Mouse (Mus musculus) retina, embryonic 14.5 days (tissue): Measurements from ENCODE around the gene Gm47289.

Source experiments
- DNase-seq: peaks from one replicate; pipeline ENCODE4 v3.0.0-alpha.2; 2015; ENCODE audit warnings: low spot score

Gm47289 gene

DNA sequence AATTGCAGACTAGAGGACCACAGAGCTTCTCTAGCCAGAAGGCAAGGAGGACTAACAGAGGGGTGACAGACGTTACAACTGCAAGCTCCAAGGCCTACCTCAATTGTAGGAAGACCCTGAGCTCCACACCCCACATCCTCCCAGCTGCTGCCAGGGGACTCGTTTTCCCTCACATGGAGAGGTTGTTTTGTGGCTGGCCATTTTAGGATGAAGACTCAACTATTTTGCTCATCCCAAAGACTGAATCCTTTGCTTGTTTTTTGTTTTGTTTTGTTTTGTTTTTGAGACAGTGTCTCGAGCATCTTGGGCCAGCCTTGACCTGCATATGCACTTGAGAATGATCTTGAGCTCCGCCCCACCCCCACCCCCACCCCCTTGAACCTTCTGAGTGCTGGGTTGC lies at the start of gene Gm47289:
Gene Gm47289, plus strand, starts transcription at position 301 of the 400 bp plus-strand sequence.
- DNase-seq = no peak

DNA sequence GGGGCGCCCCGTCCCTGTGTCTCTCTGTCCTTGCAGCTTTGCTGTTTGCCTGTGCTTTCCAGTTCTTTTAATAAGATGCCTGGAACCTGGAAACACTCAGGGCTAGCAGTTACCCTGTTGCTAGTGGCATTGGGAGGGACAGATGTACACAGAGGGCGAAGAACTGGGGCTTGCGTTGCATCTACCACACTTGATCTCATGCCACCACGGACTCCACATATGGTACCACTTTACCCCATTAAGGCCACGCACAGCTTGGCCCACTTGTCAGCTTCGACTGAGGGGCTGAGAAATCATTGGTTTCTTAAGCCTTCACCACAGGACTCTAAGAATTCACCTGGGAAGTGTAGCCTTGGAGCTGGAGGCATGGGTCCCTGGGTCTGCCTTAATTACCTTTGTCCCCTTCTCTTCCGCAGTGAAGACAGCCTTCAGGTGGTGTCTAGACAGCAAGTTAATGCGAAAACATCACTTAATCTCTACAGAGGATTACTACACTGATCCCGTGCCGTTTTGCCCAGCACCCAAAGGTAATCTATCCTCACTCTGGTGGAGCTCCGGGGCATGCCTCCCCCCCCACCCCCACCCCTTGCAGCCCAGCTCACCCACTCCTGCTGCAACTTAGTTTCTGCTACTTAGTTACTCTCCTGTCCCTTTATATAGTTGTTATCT lies 49.1 kb upstream of the Gm47289 start:
- DNase-seq = no peak

DNA sequence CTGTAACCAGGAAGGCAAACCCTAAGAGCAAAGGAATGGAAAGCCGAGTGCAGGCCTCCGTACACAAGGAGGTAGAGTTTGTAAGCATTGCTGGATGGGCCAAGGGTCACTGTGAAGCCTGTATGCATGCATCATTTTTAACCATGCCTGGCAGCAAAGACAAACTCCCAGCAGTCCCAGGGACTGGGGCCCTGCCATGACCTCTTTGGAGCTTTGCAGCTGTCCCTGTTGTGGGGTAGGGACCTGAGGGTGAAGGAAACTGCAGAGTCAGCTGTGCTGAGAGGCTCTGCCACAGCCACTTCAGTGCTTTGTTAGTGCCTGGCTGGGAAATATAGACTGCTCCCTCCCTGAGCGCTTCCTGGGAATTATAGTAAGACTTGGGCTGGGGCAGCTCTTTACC lies 48.3 kb upstream of the Gm47289 start:
- DNase-seq = peak; percentile 55

DNA sequence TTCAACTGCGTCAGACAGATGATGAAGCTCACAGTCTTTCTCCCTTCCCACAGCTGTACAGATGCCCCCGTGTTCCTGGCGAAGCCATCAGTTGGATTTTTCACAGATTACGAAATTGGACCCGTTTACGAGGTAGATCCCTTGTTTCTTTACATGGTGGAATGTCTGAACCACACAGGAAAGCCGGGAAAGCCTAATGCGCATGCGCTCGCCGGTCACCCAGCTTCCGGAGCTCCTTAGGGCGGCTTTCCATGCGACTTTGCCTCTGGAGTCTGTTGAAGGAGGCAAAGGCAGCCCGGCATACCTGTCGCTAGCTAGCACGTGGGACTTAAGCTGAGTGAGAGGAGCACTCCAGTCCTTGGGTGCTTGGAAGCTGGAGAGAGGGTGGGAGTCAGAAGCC lies 44.0 kb upstream of the Gm47289 start:
- DNase-seq = no peak

DNA sequence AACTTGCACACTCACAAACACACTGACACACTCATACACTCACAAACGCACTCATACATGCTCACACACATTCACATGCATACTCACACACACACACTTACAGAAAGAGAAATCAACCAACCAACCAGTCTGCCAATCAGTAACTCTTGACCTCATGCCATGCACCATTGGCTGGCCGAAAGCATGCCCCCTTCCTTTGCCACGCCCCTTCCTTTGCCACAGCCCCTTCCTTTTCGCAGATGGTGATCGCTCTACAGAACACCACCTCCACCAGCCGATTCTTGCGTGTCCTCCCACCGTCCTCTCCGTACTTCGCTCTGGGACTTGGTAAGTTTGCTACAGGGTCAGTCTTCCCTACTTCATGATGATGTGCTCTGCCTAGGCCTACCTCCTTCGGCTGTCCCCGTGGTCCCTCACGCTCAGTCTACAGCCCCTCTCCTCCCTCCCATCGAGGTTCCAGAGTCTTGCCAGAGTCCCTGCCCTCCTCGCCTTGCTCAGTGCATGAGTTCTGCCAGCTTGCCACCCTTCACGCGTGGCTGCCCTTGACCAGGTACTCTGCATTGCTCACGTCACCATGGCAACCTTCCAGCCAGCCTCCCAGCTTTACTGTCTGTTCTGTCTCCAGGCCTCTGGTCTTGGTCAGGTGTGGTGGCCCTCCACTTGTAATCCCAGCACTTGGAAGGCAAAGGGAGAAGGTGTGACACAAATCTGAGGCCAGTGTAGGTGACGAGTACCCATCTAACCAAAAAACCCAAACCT lies 39.4 kb upstream of the Gm47289 start:
- no peak for DNase-seq

DNA sequence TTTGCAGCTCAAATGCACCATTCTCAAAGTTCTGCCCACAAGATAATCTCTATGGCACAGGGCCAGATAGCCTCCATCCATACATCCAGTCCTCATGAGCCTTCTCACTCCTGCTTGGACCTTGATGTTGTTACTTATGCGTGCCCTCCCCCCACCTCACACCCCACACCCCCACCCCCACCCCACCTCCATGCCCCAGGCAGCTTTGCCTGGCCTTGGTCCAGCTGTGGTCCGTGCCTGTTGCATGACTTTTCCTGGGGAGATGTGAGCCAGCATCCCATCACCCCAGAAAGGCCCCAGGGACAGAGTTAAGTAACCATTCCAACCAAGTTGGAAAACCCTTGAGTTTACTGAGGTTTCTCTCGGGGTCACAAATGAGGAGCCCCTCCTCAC lies 38.8 kb upstream of the Gm47289 start:
- DNase-seq = no peak

DNA sequence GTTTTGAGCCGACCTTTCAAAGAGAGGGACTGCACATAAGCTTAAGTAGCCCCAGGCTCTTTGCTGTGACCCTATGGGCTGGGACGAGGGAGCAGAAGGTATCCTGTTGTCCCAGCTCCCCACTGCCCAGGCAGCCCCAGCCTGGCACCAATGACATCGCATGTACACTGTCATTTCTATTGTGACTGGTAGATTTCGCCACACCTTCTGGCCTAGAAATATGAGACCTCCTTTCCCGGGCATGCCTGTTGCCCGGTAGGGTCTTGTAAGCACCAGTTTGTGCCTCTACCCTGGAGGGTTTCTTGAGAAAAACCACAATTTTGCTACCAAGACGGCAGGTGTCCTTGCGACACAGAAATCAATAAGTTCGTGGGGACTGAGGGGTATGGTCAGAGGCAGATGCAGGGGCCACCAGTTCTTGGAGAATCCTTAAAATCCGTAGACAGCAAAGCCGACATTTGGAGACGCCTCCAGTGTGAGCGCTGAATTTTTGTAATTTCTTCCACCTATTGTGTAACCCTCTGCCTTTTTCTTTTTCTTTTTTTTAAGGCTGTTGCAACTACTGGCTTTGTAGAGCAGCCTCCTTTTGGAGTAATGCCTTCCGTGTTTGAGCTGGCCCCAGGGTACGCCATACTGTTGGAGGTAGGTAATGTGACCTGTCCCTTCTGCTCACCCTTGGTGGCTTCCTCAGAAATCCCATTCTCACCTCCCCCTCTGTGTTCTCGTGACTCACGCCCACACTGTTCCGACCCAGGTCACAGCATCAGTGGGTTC lies 36.2 kb upstream of the Gm47289 start:
- no peak for DNase-seq

DNA sequence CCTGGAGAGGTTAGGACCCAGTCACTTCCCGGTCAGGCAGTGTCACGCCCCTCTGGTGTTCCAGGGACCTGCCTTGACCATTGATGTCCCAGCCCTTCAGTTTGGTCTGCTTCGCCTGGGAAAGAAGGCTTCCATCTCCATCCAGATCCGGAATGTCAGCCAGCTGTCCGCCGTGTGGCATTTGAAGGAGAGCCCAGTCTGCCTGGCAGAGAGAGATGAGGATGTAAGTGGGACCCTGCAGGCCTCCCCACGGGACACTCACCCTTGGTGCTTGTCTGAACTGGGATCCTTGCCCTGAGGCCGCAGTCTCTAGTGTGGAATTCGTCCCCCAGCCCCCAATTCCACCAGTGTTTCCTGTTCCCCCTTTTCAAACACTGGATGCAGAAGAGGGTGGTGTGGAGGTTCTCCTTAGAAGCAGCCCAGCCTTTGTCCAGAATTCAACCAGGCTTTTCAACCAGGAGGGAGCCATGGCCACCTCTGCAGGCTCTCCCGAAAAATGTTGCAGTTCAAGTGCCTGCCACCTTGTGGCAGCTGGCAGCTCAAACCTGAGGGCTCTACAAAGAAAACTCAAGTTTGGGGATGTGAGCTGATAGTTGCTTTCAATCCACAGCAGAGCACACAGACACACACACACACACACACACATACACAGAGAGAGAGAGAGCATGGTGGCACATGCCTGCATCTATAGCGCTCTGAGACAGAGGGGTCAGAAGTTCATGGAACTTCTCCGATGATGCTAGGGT lies 30.4 kb upstream of the Gm47289 start:
- peak; percentile 23 for DNase-seq

DNA sequence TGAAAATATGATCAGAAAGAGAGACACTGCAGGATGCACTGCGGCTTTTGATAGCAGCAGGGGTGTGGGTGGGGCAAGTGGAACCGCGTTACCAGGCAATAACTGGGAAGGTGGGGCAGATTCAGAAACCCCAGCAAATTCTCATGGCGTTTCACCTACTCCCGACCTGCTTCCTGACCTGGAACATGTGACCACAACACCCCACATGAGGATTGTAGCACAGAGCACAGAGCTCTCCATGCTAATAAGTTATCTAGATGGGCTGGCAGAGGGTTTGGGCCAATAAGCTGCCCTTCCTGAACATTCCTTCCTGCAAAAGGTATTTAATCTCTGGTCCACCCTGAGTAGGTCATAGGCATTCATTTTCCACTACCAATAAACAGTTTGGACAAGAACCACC lies 28.3 kb upstream of the Gm47289 start:
- no peak for DNase-seq

DNA sequence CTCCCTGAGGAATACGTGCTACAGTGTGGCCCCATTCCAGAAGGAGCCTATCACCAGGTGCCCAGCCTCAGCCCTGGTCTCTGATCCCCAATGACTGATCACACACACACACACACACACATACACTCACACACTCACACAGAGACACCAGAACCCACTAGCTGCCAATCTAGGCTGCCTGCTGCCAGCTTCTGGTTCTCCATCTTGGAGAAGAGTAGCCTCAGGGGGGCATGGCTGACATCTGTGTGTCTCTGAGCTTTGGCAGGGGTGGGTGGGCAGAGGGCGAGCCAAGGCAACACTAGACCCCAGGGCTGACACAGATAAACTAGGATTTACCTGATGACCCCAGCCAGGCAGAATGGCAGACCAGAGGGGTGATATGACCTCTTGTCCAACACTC lies 20.1 kb upstream of the Gm47289 start:
- DNase-seq = no peak

DNA sequence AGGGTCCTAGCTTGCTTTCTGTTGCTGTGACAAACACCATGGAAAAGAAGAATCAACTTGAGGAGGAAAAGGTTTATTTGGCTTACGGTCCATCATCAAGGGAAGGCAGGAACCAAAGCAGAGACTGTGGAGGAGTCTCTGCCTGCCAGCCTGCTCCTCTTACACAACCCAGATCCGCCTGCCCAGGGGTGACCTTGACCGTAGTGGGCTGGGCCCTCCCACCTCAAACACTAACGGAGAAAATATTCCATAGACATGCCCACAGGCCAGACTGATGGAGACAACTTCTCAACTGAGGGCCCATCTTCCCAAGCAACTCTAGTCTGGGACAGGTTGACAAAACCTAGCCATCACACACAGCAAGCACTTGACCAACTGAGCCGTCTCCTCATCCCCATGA lies 16.9 kb upstream of the Gm47289 start:
- no peak for DNase-seq

DNA sequence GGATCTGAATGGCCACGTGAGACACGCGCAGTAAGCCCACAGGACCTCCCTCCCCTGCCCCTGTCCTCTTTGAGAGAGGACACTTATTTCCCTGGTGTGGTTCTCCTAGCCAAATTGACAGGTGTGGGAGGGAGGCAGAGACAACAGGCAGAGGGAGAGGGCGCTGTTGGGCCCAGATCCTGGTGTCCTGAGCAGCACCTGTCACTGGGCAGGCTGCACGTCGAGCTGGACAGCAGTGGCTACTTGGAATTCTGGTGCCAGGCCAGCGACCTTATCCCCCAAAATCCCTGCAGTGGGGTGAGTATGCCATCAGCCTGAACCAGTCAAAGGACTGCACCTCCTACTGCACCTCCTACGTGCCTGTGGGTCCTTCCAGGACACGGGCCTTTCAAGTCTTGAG lies 15.6 kb upstream of the Gm47289 start:
- no peak for DNase-seq

DNA sequence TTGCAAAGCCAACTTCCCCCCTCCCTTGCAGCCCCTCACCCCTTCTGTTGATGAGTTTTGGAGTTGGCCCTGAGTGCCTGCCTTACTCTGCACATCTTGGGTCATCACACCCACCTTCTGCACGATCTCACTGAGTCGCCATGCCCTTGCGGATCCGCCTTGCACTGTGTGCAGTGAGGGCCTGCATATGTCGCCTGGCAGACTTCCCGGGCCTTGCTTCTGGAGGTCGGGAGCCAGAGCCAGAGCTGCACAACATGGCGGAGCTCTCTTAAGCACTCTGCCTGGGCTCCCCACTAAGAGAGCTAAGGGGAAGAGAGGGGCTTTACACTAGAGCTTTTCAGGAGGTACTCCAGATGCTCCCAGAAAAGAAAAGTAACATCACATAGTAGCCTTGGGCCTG lies 14.3 kb upstream of the Gm47289 start:
- DNase-seq = no peak

DNA sequence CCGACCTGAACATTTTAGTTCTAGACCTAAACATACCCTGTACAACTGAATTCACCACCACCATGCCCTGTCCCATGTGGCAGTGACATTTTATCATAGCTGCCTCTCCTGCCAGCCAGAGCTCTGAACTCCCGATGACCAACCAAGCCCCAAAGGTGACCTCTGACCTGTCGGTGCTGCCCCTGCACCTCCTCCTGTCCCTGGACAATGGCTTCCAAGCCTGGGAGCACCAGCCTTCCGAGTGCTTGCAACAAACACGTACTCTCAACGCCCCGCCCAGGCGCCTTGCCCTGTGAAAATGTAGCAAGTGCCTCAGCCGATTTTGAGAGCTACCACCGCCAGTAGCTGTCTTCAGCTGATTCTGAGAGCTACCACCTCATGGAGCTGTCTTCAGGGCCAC lies 13.8 kb upstream of the Gm47289 start:
- DNase-seq = no peak

DNA sequence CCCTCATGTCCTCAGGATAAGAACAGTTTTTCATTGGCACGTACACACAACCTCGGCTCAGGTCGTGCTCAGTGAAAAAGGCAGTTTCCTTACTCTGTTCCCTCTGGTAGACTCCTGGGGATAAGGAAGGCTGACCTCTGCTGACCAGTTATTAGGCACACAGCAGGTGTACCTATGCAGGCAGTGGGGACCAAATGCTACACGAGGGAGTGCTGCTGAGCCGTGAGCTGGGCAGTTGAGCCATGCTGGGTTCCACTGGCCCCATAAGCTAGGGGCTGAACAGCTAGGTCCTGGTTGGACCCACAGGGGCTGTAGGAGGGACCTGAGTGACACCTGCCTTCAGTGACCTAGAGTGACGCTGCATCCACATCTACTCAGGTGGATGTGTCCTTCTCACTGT lies 13.3 kb upstream of the Gm47289 start:
- DNase-seq = no peak

DNA sequence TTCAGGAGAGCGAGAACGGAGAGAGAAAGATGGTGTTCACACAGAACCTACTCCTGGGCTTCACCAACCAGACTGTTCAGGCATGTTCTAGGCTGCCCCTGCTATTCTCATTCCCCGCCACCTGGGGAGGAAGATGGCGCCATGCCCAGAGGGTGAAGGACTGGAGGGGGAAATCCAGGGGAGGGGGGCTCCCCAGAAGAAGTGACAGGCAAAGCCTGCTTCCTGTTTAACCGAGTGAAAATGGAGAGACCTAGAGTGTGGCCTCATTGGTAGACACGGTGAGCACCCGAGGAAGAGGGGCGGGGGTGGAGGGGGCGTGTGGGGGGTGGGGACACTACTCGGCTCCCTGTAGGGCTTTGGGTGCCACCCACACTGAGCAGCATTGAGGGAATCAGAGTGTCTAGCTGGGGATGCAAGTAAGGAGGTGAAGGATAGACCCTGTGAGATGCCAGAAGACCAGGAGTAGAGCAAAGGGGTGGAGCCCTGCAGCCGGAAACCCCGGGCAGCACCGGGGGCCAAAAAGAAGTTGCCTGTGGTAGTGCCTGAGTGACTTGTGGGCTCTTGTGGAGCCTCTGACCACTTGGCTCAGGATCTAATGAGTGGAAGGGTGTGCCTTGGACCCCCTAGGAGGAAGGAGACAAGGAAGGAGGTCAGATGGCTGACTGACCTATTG lies 12.7 kb upstream of the Gm47289 start:
- no peak for DNase-seq

DNA sequence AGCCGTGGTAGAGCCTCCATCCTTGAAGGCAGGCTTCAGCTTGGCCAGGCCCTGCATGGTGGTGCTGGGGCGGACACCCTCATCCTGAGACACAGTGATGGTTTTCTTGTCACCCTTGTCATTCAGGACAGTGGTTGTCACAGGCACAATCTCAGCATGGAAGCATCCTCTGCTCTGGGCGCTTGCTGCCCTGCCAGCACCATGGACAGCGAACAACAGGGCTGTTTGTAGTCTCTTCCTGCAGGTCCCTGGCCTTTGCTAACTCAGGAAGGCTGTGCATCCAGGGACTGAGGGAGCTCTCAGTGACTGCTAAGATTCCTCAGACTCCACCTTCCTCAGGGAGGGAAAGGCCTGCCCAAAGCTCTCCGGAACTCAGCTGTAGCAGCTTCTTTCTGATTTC lies 9.4 kb upstream of the Gm47289 start:
- DNase-seq = peak; percentile 62

DNA sequence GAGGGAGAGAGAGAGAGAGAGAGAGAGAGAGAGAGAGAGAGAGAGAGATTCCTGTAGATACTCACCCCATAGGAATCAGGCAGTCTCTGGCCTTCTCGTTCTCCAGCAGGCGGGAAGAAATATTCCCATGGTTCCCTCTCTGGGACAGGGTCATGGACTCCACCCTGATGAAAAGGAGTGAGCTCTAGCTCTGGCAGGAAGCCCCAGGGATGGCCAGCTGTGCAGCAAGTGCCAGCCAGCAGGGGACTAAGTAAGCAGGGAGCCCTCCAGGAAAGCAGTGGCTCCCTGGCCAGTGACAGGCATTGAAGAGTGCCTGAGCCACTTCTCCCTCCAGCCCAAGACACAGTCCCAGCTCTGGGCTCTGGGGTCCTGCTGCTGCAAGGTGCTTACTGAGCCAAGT lies 7.2 kb upstream of the Gm47289 start:
- no peak for DNase-seq

DNA sequence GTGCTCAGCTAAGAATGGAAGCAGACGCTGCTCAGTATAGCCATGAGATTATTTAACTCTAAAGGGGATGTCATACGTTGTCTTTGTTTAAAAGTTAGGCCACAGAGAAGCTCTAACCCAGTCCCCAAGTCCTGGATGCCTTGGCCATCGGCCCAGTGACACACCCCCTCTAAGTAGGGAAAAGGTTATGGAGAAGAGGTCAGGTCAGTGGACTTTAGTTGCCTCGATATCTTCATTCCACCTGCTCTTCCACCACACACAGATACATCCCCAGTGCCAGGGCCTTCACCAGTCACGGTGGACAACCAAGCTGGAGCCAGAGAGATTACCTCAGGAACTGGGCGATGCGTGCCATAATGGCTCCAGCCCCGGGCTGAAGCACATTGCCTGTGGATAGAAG lies 3.5 kb upstream of the Gm47289 start:
- no peak for DNase-seq

DNA sequence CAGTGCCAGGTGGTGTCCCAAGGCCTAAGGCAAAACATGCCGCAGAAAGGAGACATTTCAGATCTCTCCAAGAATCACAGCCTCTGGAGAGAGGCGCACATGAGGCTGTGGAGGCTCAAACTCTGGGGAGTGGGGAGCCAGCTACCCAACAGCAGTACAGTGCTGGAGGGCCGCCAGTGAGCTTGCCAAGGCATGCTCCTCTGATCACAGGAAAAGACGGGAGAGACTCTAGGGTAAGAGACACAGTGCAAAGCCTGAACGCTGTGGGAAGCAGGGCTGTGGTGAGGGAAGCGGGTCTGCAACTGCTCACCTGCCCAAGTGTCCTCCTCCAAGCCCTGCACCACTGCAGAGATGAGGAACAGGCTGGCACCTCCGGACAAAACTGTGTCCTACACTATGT lies 3.1 kb upstream of the Gm47289 start:
- DNase-seq = no peak

DNA sequence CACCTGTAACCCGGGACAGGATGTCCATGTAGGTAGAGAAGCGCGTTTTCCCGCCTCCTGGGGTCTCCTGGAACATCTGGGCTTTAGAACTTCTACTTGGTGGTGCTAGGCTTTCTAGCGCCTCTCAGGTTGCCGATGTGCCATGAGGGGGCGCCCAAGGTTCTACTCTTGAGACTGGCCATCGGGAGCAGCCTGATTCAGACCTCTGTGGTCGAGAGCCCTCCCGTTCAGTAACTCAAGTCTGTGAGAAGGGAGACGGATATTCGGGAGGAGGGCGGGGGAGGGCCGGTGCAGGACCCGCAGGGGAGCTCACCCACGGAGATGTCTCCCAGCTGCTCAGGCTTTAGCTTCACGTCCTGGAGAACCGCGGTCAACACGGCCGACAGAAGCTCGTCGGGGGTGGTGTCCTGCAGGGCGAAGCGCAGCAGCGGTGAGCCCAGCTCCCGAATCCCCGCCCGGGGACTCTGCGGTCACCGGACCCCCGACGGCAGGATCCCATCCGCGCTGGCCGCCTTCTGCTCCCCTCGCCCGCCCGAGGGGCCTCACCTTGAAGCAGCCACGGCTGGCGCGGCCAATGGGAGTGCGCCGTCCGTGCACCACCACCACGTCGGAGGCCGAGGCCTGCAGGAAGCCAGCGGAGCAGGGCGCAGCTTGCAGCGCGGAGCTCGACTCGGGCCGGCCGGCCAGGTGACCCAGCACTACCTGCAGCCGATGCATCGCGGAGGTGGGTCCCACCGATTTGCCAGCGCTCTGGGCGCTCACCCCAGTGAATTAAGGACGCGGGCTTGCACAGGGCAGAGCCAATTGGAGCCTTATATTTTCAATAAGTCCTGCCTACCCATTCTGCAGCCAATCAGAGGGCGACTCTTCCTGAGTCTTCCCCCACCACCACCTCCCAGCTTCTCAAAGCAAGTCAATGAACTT lies 2.4 kb upstream of the Gm47289 start, which contains the start of gene Acaa1b:
Gene Acaa1b, minus strand, starts transcription at position 816 of the 924 bp plus-strand sequence.
- DNase-seq = peak; percentile 90
